Mouse (Mus musculus) kidney, embryonic 15.5 days (tissue): ENCODE measurements at regions not wholly inside any gene's neighbourhood (a gene's known extent, or its start where the extent isn't known, plus 50 kb on each side); places are given as distances from the start of the nearest gene placed in this dataset.

ENCODE experiments used
- ATAC-seq: fragments of 200-750 bp; cut with Nextera tagmentation; replicated peaks from 2 replicates; pipeline ENCODE4 v1.8.0; 2017; ENCODE audit warnings: moderate TSS enrichment; ENCODE audit not compliant: low FRiP score
- H3K27ac ChIP-seq: fragments of 300-500 bp; sonication (generic); 2 replicates; pipeline ENCODE4 v1.5.1; 2015; ENCODE audit warnings: mild to moderate bottlenecking, inconsistent platforms
- H3K27me3 ChIP-seq: fragments of 300-500 bp; sonication (generic); 2 replicates; pipeline ENCODE4 v1.6.1; 2015; ENCODE audit warnings: inconsistent platforms
- H3K36me3 ChIP-seq: fragments of 300-500 bp; sonication (generic); 2 replicates; pipeline ENCODE4 v1.6.1; 2015; ENCODE audit warnings: inconsistent platforms
- H3K4me1 ChIP-seq: fragments of 300-500 bp; sonication (generic); 2 replicates; pipeline ENCODE4 v1.6.1; 2015; ENCODE audit warnings: inconsistent platforms
- H3K4me2 ChIP-seq: fragments of 300-500 bp; sonication (generic); 2 replicates; pipeline ENCODE4 v1.6.1; 2015; ENCODE audit warnings: moderate library complexity, mild to moderate bottlenecking, inconsistent platforms
- H3K4me3 ChIP-seq: fragments of 300-500 bp; sonication (generic); replicated peaks from 2 replicates; pipeline ENCODE4 v1.5.1; 2015; ENCODE audit warnings: mild to moderate bottlenecking, inconsistent platforms
- H3K9ac ChIP-seq: fragments of 300-500 bp; sonication (generic); 2 replicates; pipeline ENCODE4 v1.6.1; 2015; ENCODE audit warnings: mild to moderate bottlenecking, inconsistent platforms
- H3K9me3 ChIP-seq: fragments of 300-500 bp; sonication (generic); replicated peaks from 2 replicates; pipeline ENCODE4 v1.6.1; 2016; ENCODE audit warnings: inconsistent platforms
- WGBS: fragments of 180-500 bp; shearing (Covaris S2); methylation state at CpG from one replicate; pipeline ENCODE4 v1.1.7; 2015; ENCODE audit warnings: mixed read lengths; 5-methylcytosine and 5-hydroxymethylcytosine counted together

DNA sequence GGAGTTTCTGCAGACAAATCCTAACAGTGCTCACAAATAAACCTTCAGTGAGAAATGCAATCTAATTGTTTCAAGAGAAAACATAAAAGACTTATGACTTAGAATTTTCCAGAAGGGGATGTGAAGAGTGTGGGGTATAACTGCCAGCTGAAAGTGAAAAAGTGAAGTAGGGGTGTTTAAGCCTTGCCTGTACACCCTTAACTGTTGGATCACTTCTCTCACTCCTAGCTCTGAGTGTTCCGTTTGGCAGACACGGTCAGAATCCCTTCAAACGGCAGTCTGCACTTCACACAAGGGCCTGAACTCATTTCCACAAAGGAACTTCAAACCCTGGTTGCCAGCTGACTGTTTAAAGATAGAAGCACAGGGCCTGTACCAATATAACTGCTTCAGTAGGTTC is 101.2 kb upstream of the Mpp6 start:
- no peaks in the 10 kb centered on the region for H3K36me3 ChIP-seq
- H3K27me3 ChIP-seq, result no peaks in the 10 kb centered on the region
- peak overlapping the region; percentile 38; the same call in 1 of the 2 replicates for H3K27ac ChIP-seq
- H3K4me2 ChIP-seq, result no peak overlapping the region
- no peak overlapping the region for H3K4me3 ChIP-seq
- H3K9ac ChIP-seq, result no peak overlapping the region
- WGBS, result 19% methylated on average over 3 of the region's 3 CpGs
- no peak for ATAC-seq
- peaks cover 21% of the 10 kb centered on the region for H3K4me1 ChIP-seq
- H3K9me3 ChIP-seq, result no peaks in the 10 kb centered on the region

DNA sequence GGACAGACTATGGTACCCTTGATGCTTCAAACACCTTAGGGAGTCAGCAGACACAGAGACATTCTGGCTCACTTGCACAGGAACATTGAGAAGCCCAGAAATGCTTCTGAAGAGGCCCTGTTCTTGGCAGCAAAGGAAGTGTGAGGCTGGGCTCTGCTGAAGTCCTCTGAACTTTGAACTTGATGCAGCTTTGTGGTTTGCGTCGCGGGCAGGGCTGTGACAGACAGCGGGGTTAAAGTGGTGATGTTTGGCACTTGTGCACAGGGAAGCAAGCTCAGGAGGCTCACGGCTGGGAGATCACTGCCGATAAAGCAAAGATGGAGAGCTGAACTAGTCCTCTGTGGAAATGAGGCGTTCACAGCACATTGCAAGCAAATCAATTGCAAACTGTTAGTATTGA is 100.7 kb upstream of the Mpp6 start:
- 41% methylated on average over 7 of the region's 7 CpGs for WGBS
- Histone ChIP-seq H3K4me2 (no peak overlapping the region), H3K27ac (peak overlapping the region; percentile 38; the same call in 1 of the 2 replicates), H3K36me3 (no peaks in the 10 kb centered on the region), H3K27me3 (no peaks in the 10 kb centered on the region), H3K9me3 (no peaks in the 10 kb centered on the region), H3K4me3 (no peak overlapping the region), H3K9ac (no peak overlapping the region), H3K4me1 (peaks cover 21% of the 10 kb centered on the region)
- no peak for ATAC-seq

DNA sequence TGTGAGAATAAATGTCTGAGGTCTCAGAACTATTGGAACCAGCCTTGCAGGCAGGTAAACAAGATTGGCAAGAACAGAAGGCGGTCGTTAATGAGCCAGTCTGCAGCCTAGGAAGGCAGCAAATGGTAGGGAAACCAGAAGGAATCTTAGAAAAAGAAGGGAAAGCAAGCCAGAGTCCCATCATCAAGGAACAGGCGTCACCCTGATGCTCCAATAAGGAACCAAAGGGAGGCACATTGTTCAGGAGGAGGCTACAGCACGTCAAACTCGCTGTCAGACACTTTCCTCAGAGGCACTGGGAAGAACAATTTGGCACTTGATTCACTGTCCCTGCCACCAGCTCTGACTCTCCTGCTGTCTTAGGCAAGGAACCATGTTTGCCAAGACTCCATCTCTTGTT is 100.2 kb upstream of the Mpp6 start:
- 54% methylated on average over 5 of the region's 5 CpGs for WGBS
- Histone ChIP-seq H3K9ac (no peak overlapping the region), H3K4me3 (no peak overlapping the region), H3K27ac (no peak overlapping the region), H3K27me3 (no peaks in the 10 kb centered on the region), H3K36me3 (no peaks in the 10 kb centered on the region), H3K9me3 (no peaks in the 10 kb centered on the region), H3K4me2 (no peak overlapping the region), H3K4me1 (peaks cover 21% of the 10 kb centered on the region)
- ATAC-seq, result no peak

DNA sequence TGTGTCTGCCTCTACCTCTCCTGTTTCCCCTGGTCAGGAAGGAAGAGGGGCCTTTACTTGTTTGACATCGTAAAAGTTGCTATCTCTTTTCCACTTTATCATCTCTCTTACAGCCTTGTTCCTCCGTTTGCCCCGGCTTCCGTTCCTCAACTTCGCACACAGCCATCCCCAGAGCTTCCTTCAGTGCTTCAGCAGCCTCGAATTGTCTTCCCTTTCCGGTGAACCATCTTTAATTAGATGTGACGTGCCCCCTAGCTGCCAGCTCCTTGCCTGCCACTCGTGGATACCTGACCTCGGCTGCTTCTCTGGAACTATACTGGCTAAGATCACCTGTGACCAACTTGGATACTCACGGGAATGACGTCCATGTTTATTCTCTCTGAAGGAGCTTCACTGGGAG is 99.0 kb upstream of the Mpp6 start:
- H3K4me3 ChIP-seq, result no peak overlapping the region
- no peaks in the 10 kb centered on the region for H3K36me3 ChIP-seq
- no peak for ATAC-seq
- no peak overlapping the region for H3K4me2 ChIP-seq
- no peaks in the 10 kb centered on the region for H3K9me3 ChIP-seq
- no peak overlapping the region for H3K9ac ChIP-seq
- H3K4me1 ChIP-seq, result peaks cover 21% of the 10 kb centered on the region
- H3K27me3 ChIP-seq, result no peaks in the 10 kb centered on the region
- H3K27ac ChIP-seq, result no peak overlapping the region
- WGBS, result 72% methylated on average over 12 of the region's 12 CpGs

DNA sequence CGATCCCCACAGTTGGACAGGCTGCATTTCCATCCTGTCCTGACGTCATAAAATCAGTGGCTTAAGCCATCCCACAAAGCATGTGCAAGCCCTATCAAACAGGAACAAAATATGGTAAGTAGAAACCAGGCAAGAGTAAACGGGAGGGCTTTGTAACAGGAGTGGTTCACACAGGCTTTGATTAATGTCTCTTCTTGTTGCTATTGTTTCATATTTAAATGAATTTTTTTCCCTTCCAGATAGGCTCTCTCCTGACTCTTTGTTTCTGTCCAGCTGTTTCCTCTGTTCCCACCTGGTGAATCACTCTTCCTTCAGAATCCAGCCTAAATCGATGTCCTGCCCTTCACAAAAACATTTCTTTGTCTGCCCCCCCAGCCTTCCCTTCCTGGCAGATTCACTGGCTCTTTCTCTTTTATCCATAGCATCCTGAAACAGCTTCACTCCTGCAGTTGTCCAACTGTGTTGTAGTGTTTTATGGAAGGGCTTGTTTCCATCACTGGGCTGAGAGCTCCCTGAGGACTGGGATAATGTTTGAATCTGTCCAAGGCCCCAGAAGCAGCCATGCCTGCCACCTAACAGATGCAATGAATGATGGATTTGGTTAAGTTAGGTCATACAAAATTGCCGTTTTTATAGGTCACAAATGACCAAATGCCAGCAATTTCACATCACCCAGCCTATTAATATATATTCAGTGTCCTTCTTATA is 98.1 kb upstream of the Mpp6 start:
- ATAC-seq, result no peak
- no peak overlapping the region for H3K4me2 ChIP-seq
- H3K27ac ChIP-seq, result no peak overlapping the region
- no peak overlapping the region for H3K4me3 ChIP-seq
- no peaks in the 10 kb centered on the region for H3K36me3 ChIP-seq
- no peaks in the 10 kb centered on the region for H3K9me3 ChIP-seq
- WGBS, result 45% methylated on average over 5 of the region's 5 CpGs
- H3K4me1 ChIP-seq, result peaks cover 21% of the 10 kb centered on the region
- H3K9ac ChIP-seq, result no peak overlapping the region
- H3K27me3 ChIP-seq, result no peaks in the 10 kb centered on the region

DNA sequence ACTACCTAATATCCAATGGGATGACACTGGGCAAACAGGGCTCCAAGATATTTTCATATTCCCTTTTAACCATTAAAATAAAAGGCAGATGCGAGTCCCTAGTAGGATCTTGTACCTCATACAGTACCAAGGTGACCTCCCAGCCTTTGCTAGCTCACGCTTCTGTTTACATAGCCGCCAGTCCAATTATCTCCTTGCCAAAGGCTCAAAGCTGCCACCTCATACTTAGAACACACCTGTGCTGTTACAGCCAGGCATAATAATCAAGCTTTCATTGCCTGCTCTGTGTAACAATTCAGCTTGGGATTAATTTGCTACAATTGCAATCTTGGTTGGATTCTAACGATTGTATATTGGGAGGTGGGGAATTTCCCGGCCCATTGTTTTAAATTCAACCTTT is 97.0 kb upstream of the Mpp6 start:
- H3K9me3 ChIP-seq, result no peaks in the 10 kb centered on the region
- H3K4me3 ChIP-seq, result no peak overlapping the region
- H3K4me1 ChIP-seq, result peaks cover 21% of the 10 kb centered on the region
- ATAC-seq, result no peak
- no peaks in the 10 kb centered on the region for H3K27me3 ChIP-seq
- H3K27ac ChIP-seq, result no peak overlapping the region
- 82% methylated on average over 5 of the region's 5 CpGs for WGBS
- no peaks in the 10 kb centered on the region for H3K36me3 ChIP-seq
- no peak overlapping the region for H3K9ac ChIP-seq
- H3K4me2 ChIP-seq, result no peak overlapping the region

DNA sequence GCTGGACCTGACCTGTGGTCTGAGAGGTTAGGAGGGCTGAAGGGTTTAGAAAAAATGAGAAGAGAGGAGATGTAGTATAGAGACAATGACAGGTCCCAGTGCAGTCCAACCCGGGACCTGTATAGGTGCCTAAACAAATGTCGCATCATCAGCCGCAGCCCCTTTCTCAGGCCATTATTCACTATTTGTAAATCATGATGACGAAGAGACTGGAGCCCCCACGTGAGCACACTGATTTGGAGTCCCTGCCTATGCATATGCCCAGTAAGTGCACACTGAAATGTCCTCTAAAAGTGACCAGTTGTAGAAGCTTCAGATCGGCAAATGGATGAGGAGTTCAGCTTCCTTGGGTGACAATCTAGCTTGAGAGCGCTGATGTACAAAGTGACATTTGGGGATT is 96.2 kb upstream of the Mpp6 start:
- H3K27ac ChIP-seq, result no peak overlapping the region
- 86% methylated on average over 7 of the region's 7 CpGs for WGBS
- H3K9ac ChIP-seq, result no peak overlapping the region
- no peaks in the 10 kb centered on the region for H3K27me3 ChIP-seq
- no peak overlapping the region for H3K4me2 ChIP-seq
- no peak overlapping the region for H3K4me3 ChIP-seq
- H3K4me1 ChIP-seq, result peaks cover 18% of the 10 kb centered on the region
- no peak for ATAC-seq
- no peaks in the 10 kb centered on the region for H3K9me3 ChIP-seq
- H3K36me3 ChIP-seq, result no peaks in the 10 kb centered on the region

DNA sequence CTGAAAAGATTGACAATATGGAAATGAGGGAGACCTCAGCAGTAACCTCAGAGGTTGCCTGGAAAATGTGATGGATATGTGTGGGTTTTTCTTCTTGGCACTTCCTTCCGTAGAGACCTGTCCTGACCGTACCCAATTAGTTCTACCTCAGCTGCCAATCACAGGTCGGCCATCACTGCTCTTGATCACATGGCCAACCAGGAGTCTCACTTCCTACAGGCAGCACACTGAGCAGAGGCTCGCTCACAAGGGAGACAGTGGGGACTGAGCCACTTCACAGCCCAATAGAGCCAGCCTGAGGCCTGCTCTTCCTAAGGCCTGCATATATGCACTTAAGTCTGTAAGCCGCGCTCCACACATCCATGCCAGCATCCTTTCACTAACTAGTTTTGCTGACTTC is 82.1 kb upstream of the Mpp6 start:
- WGBS, result 81% methylated on average over 6 of the region's 6 CpGs
- no peak overlapping the region for H3K9ac ChIP-seq
- H3K4me2 ChIP-seq, result no peak overlapping the region
- H3K4me3 ChIP-seq, result no peak overlapping the region
- H3K27ac ChIP-seq, result no peak overlapping the region
- H3K27me3 ChIP-seq, result no peaks in the 10 kb centered on the region
- ATAC-seq, result no peak
- peaks cover 10% of the 10 kb centered on the region for H3K4me1 ChIP-seq
- H3K9me3 ChIP-seq, result no peaks in the 10 kb centered on the region
- no peaks in the 10 kb centered on the region for H3K36me3 ChIP-seq

DNA sequence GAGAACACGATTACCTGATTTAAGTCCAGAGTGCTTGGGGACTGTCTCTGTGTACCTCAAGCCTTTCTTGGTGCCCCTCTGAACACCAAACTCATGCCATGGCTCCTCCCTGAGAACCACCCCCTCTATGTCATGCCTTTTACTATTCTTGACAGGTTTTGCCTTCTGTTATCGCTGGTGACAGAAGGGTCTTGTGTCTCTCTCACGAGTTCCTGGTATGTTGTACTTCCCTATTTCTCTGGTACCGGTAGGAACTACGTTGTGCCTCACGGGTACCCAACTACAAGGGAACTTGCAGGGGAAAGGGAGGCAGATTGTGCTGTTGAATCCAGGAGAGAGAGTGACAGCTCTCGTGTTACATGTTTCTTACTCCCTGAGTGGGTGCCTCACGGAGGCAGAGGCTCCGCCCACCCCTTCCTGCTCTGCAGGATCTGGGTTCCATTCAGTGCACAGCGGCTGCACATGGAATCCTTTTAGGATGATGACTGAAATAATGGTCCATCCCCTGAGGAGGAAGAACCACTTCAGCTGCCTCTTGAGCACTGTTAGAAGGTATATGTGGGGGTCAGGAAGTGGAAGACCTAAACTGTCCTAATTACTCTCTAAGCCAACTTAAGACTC is 80.0 kb upstream of the Mpp6 start:
- peaks cover 18% of the 10 kb centered on the region for H3K4me1 ChIP-seq
- no peak overlapping the region for H3K4me3 ChIP-seq
- WGBS, result 59% methylated on average over 10 of the region's 10 CpGs
- ATAC-seq, result no peak
- H3K4me2 ChIP-seq, result no peak overlapping the region
- H3K9me3 ChIP-seq, result no peaks in the 10 kb centered on the region
- no peak overlapping the region for H3K27ac ChIP-seq
- H3K27me3 ChIP-seq, result 0 out of 2 replicates have a peak, but pooled peaks cover 3% of the 10 kb centered on the region
- H3K36me3 ChIP-seq, result no peaks in the 10 kb centered on the region
- no peak overlapping the region for H3K9ac ChIP-seq

DNA sequence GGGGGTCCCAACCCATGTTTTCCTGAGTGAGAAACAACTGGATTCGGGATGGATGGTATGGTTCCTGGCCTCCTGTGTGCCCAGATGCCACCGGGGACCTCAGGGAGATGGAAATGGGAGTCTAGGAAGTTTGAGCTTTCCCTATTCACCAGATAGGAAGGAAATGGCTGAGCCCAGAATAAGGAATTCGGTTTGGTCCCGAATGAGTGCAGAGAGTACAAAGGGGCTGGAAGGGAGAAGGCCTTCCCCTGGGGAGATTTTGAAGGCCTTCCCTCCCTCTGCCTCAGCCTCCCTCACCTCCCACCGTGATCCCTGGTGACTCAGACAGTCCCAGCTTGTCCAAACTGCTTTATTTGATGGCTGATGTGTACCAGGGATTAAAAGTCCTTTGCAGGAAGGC is 78.7 kb upstream of the Mpp6 start:
- Histone ChIP-seq H3K27ac (no peak overlapping the region), H3K4me2 (no peak overlapping the region), H3K4me3 (no peak overlapping the region), H3K9ac (no peak overlapping the region), H3K9me3 (no peaks in the 10 kb centered on the region), H3K27me3 (0 out of 2 replicates have a peak, but pooled peaks cover 3% of the 10 kb centered on the region), H3K36me3 (no peaks in the 10 kb centered on the region), H3K4me1 (peaks cover 18% of the 10 kb centered on the region)
- no peak for ATAC-seq
- WGBS, result 82% methylated on average over 5 of the region's 5 CpGs

DNA sequence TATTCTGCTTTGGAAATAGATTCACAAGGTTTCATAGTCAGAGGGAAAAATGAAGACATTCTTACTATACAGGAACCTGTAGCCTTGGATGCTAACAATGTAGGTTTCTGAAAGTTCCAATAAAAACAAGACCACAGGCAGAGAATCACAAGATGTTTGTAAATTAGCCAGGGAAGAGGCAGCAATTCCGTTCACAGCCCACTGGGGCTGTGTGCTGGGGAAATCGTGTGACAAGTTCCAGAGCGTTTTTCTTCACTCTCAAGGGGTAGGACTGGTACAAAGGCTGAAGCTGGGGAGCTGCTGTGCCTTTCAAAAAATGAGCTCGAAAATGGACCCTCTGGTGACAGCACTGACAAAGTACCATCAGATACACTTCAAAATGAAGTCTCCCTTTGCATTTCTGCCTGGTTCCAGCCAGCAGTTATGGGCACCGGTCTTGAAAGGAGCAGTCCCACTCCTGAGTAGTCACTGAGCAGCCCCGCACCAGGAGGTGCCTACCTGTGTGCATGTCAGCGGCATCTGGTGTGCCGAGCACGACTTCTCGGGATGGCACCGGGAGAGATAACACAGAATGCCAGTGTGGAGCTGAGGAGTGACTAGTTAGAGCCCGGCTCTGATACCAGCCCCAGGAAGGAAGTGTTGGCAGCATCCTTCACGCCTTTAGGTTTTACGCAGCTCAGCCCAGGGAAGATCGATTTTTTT is 77.0 kb upstream of the Mpp6 start:
- H3K9me3 ChIP-seq, result no peaks in the 10 kb centered on the region
- H3K4me3 ChIP-seq, result no peak overlapping the region
- H3K27ac ChIP-seq, result no peak overlapping the region
- H3K36me3 ChIP-seq, result no peaks in the 10 kb centered on the region
- ATAC-seq, result no peak
- H3K4me1 ChIP-seq, result peaks cover 20% of the 10 kb centered on the region
- no peak overlapping the region for H3K9ac ChIP-seq
- WGBS, result 58% methylated on average over 15 of the region's 15 CpGs
- H3K27me3 ChIP-seq, result 0 out of 2 replicates have a peak, but pooled peaks cover 3% of the 10 kb centered on the region
- H3K4me2 ChIP-seq, result 0 out of 2 replicates have a peak overlapping the region, but pooled peaks have one; percentile 20

DNA sequence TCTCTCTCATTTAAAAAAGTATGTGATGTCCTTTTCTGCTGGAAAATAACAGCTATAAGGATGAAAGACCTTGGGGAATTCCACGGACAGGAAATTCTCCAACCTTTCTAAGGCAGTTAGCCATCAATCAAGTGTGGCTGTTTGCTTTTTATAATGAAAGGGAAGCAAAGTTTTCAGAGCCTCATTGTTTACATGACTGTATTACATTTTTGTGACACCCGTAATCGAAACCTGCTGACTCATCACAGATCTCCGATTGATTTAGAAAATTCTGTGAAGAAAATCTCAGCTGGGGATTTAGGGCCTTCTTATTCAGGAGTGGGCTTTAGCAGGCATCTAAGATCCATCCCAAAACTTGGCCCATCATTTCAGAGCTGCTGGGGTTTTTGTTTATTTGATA is 72.4 kb upstream of the Mpp6 start:
- Histone ChIP-seq H3K4me2 (no peak overlapping the region), H3K27me3 (0 out of 2 replicates have a peak, but pooled peaks cover 3% of the 10 kb centered on the region), H3K9me3 (no peaks in the 10 kb centered on the region), H3K9ac (no peak overlapping the region), H3K36me3 (no peaks in the 10 kb centered on the region), H3K27ac (peak overlapping the region; percentile 45; the same call in 1 of the 2 replicates), H3K4me1 (peaks cover 27% of the 10 kb centered on the region), H3K4me3 (no peak overlapping the region)
- no peak for ATAC-seq
- WGBS, result 28% methylated on average over 4 of the region's 4 CpGs
